Mouse (Mus musculus) CH12.LX (cell line): ENCODE data around the gene Babam1.

Source experiments
- CHD2 ChIP-seq: IDR thresholded peaks from 2 replicates; pipeline ENCODE4 v1.6.1; 2011; ENCODE audit warnings: low read length, improper control_type of control experiment
- CTCF ChIP-seq, 2 experiments: IDR thresholded peaks in 1 of 2; conservative IDR thresholded peaks in 1 of 2; 2 replicates each; pipeline ENCODE4 v1.5.1; 2011 to 2012; ENCODE audit warnings: low read depth in 2 of 2, low read length in 2 of 2, improper control_type of control experiment in 1 of 2, inconsistent platforms in 1 of 2, mild to moderate bottlenecking in 1 of 2, moderate library complexity in 1 of 2
- EP300 ChIP-seq: IDR thresholded peaks from 2 replicates; pipeline ENCODE4 v1.6.1; 2011; ENCODE audit warnings: low read length, improper control_type of control experiment
- GABPA ChIP-seq: IDR thresholded peaks from 2 replicates; pipeline ENCODE4 v1.6.1; 2012; ENCODE audit warnings: low read depth, low read length, improper control_type of control experiment, inconsistent platforms; ENCODE audit not compliant: insufficient replicate concordance
- JUND ChIP-seq: conservative IDR thresholded peaks from 2 replicates; pipeline ENCODE4 v1.6.1; 2011; ENCODE audit warnings: low read depth, low read length, improper control_type of control experiment
- KAT2A ChIP-seq: IDR thresholded peaks from 2 replicates; pipeline ENCODE4 v1.6.1; 2012; ENCODE audit warnings: low read length, improper control_type of control experiment, inconsistent platforms; ENCODE audit not compliant: insufficient replicate concordance
- POLR2A ChIP-seq: IDR thresholded peaks from 2 replicates; pipeline ENCODE4 v1.6.1; 2011; ENCODE audit warnings: low read depth, mild to moderate bottlenecking, improper control_type of control experiment, low read length
- RCOR1 ChIP-seq: conservative IDR thresholded peaks from 2 replicates; pipeline ENCODE4 v1.6.1; 2012; ENCODE audit warnings: low read depth, mild to moderate bottlenecking, inconsistent platforms, low read length, improper control_type of control experiment
- TCF12 ChIP-seq: IDR thresholded peaks from 2 replicates; pipeline ENCODE4 v1.6.1; 2014; ENCODE audit warnings: low read depth, mild to moderate bottlenecking, inconsistent platforms, low read length, improper control_type of control experiment
- USF1 ChIP-seq: IDR thresholded peaks from 2 replicates; pipeline ENCODE4 v1.6.1; 2014; ENCODE audit warnings: low read depth, mild to moderate bottlenecking, inconsistent platforms, low read length, improper control_type of control experiment

GRCm38 (mm10) chr8:71422121-71422520 lies 25.5 kb downstream of the Babam1 start:
- no peak for TF ChIP-seq CTCF (conservative IDR thresholded peaks at IDR 0.05 in 1 of 2, IDR thresholded peaks at IDR 0.05 in 1 of 2; ENCODE audit: low read depth in 2 of 2, low read length in 2 of 2)
- TF ChIP-seq KAT2A = no peak
- TF ChIP-seq POLR2A = no peak
- TF ChIP-seq CHD2 = no peak
- no peak for TF ChIP-seq EP300
- no peak for TF ChIP-seq JUND
- no peak for TF ChIP-seq GABPA
- TF ChIP-seq TCF12 = no peak
- no peak for TF ChIP-seq RCOR1
- no peak for TF ChIP-seq USF1
